Mouse (Mus musculus) embryonic facial prominence, embryonic 15.5 days (tissue): ENCODE data around the gene Gm10073. TPM values are rescaled to one million over a fixed set of nuclear protein-coding genes. Genes with fewer than 3 reads are reported as not detected.
"Not testable (repeated sequence)": the region's sequence is repeated elsewhere in the genome, so short reads cannot be mapped to it uniquely, and the experiment has no call there.

Experiments used
- ATAC-seq: fragments of 200-750 bp; cut with Nextera tagmentation; 2 replicates; pipeline ENCODE4 v1.8.0; 2017; ENCODE audit warnings: low read depth, moderate TSS enrichment; ENCODE audit not compliant: insufficient number of reproducible peaks, low FRiP score, low TSS enrichment
- H3K27ac ChIP-seq: fragments of 300-500 bp; sonication (generic); replicated peaks from 2 replicates; pipeline ENCODE4 v1.5.1; 2015; ENCODE audit warnings: mild to moderate bottlenecking, inconsistent platforms
- H3K27me3 ChIP-seq: fragments of 300-500 bp; sonication (generic); 2 replicates; pipeline ENCODE4 v1.6.1; 2015; ENCODE audit warnings: inconsistent platforms
- H3K36me3 ChIP-seq: fragments of 300-500 bp; sonication (generic); 2 replicates; pipeline ENCODE4 v1.6.1; 2015; ENCODE audit warnings: mild to moderate bottlenecking, inconsistent platforms
- H3K4me1 ChIP-seq: fragments of 300-500 bp; sonication (generic); 2 replicates; pipeline ENCODE4 v1.6.1; 2015; ENCODE audit warnings: inconsistent platforms
- H3K4me2 ChIP-seq: fragments of 300-500 bp; sonication (generic); replicated peaks from 2 replicates; pipeline ENCODE4 v1.6.1; 2015; ENCODE audit warnings: mild to moderate bottlenecking, inconsistent platforms
- H3K4me3 ChIP-seq: fragments of 300-500 bp; sonication (generic); replicated peaks from 2 replicates; pipeline ENCODE4 v1.5.1; 2015; ENCODE audit warnings: mild to moderate bottlenecking, inconsistent platforms
- H3K9ac ChIP-seq: fragments of 300-500 bp; sonication (generic); 2 replicates; pipeline ENCODE4 v1.6.1; 2015; ENCODE audit warnings: inconsistent platforms
- H3K9me3 ChIP-seq: fragments of 300-500 bp; sonication (generic); replicated peaks from 2 replicates; pipeline ENCODE4 v1.6.1; 2016; ENCODE audit warnings: inconsistent platforms
- WGBS: fragments of 180-500 bp; shearing (Covaris S2); methylation state at CpG from one replicate; pipeline ENCODE4 v1.1.7; 2015; 5-methylcytosine and 5-hydroxymethylcytosine counted together
- polyA plus RNA-seq: library from polyadenylated mRNA; unstranded; fragments of >200 nt; fragmentation: Nextera tagmentation; extraction: Ambion mirVana; gene quantifications from 2 replicates; pipeline ENCODE4 v1.2.1, GENCODE M21; 2015

Gene Gm10073
- polyA plus RNA-seq, 1 experiment from 2014 or later: 11.1 TPM

GRCm38 (mm10) chr8:106610958-106611640, 37.8 kb upstream of the Gm10073 start:
- no peak for ATAC-seq
- H3K27ac ChIP-seq: peak overlapping the region; percentile 44; the same call in 1 of the 2 replicates
- no peak overlapping the region for H3K4me3 ChIP-seq
- no peak overlapping the region for H3K4me2 ChIP-seq
- no peak overlapping the region for H3K9ac ChIP-seq
- peaks cover 8% of the 10 kb centered on the region for H3K27me3 ChIP-seq
- H3K9me3 ChIP-seq: no peaks in the 10 kb centered on the region
- peaks cover 19% of the 10 kb centered on the region for H3K4me1 ChIP-seq
- WGBS: 55% methylated on average over 9 of the region's 9 CpGs
- H3K36me3 ChIP-seq: no peaks in the 10 kb centered on the region

GRCm38 (mm10) chr8:106609076-106609903, 36.0 kb upstream of the Gm10073 start:
- H3K27me3 ChIP-seq: peaks cover 24% of the 10 kb centered on the region
- no peaks in the 10 kb centered on the region for H3K36me3 ChIP-seq
- no peak for ATAC-seq
- no peak overlapping the region for H3K9ac ChIP-seq
- H3K4me1 ChIP-seq: peaks cover 12% of the 10 kb centered on the region
- H3K4me3 ChIP-seq: no peak overlapping the region
- 64% methylated on average over 7 of the region's 7 CpGs for WGBS
- H3K9me3 ChIP-seq: no peaks in the 10 kb centered on the region
- H3K27ac ChIP-seq: no peak overlapping the region
- no peak overlapping the region for H3K4me2 ChIP-seq

GRCm38 (mm10) chr8:106608425-106608824, 35.2 kb upstream of the Gm10073 start:
- H3K9me3 ChIP-seq: no peaks in the 10 kb centered on the region
- H3K4me2 ChIP-seq: no peak overlapping the region
- H3K27ac ChIP-seq: peak overlapping the region; percentile 17; the same call in 1 of the 2 replicates
- WGBS: 43% methylated on average over 3 of the region's 3 CpGs
- ATAC-seq: no peak
- no peak overlapping the region for H3K4me3 ChIP-seq
- no peaks in the 10 kb centered on the region for H3K36me3 ChIP-seq
- H3K9ac ChIP-seq: no peak overlapping the region
- H3K27me3 ChIP-seq: peaks cover 32% of the 10 kb centered on the region
- peaks cover 20% of the 10 kb centered on the region for H3K4me1 ChIP-seq

- Histone ChIP-seq H3K4me1 (peaks cover 26% of the 10 kb centered on the region), H3K27me3 (peaks cover 37% of the 10 kb centered on the region)
- not testable (repeated sequence) for H3K36me3 ChIP-seq, ATAC-seq, H3K27ac ChIP-seq, H3K4me2 ChIP-seq, H3K9me3 ChIP-seq, H3K4me3 ChIP-seq, H3K9ac ChIP-seq
- 90% methylated on average over 4 of the region's 4 CpGs for WGBS
Measured at GRCm38 (mm10) chr8:106607783-106608182, 34.5 kb upstream of the Gm10073 start.

- Histone ChIP-seq H3K36me3 (no peaks in the 10 kb centered on the region), H3K4me3 (no peak overlapping the region), H3K4me1 (peaks cover 25% of the 10 kb centered on the region), H3K27me3 (peaks cover 48% of the 10 kb centered on the region), H3K27ac (no peak overlapping the region), H3K9ac (no peak overlapping the region), H3K4me2 (no peak overlapping the region), H3K9me3 (no peaks in the 10 kb centered on the region)
- 34% methylated on average over 15 of the region's 15 CpGs for WGBS
- ATAC-seq: no peak
Measured at GRCm38 (mm10) chr8:106606601-106607145, 33.4 kb upstream of the Gm10073 start.

GRCm38 (mm10) chr8:106606121-106606520, 32.9 kb upstream of the Gm10073 start:
- Histone ChIP-seq H3K36me3 (no peaks in the 10 kb centered on the region), H3K9me3 (no peaks in the 10 kb centered on the region), H3K4me2 (no peak overlapping the region), H3K9ac (no peak overlapping the region), H3K4me3 (no peak overlapping the region), H3K27me3 (peaks cover 48% of the 10 kb centered on the region), H3K27ac (no peak overlapping the region), H3K4me1 (peaks cover 23% of the 10 kb centered on the region)
- ATAC-seq: no peak
- 47% methylated on average over 4 of the region's 4 CpGs for WGBS

GRCm38 (mm10) chr8:106605657-106606056, 32.4 kb upstream of the Gm10073 start:
- no peak overlapping the region for H3K9ac ChIP-seq
- no peaks in the 10 kb centered on the region for H3K9me3 ChIP-seq
- H3K36me3 ChIP-seq: no peaks in the 10 kb centered on the region
- 60% methylated on average over 7 of the region's 7 CpGs for WGBS
- peaks cover 23% of the 10 kb centered on the region for H3K4me1 ChIP-seq
- peak overlapping the region; percentile 15; the same call in 1 of the 2 replicates for H3K4me2 ChIP-seq
- no peak for ATAC-seq
- no peak overlapping the region for H3K4me3 ChIP-seq
- H3K27ac ChIP-seq: no peak overlapping the region
- H3K27me3 ChIP-seq: peaks cover 48% of the 10 kb centered on the region

- Histone ChIP-seq H3K4me1 (peaks cover 23% of the 10 kb centered on the region), H3K9me3 (no peaks in the 10 kb centered on the region), H3K27ac (0 out of 2 replicates have a peak overlapping the region, but pooled peaks have one; percentile 48), H3K36me3 (no peaks in the 10 kb centered on the region), H3K4me3 (peak overlapping the region; percentile 50), H3K27me3 (peaks cover 48% of the 10 kb centered on the region), H3K9ac (peak overlapping the region; percentile 40; the same call in 1 of the 2 replicates), H3K4me2 (peak overlapping the region; percentile 85)
- no peak for ATAC-seq
- WGBS: 2% methylated on average over 18 of the region's 19 CpGs
Measured at GRCm38 (mm10) chr8:106603933-106604332, 30.7 kb upstream of the Gm10073 start.

GRCm38 (mm10) chr8:106603131-106603819, 30.0 kb upstream of the Gm10073 start, which contains the start of gene Cdh1:
Cdh1 (plus strand) TSS chr8:106603351.
- under 1% methylated on average over 53 of the region's 53 CpGs for WGBS
- H3K4me3 ChIP-seq: peak within 1 kb of the TSS; percentile 50
- H3K4me2 ChIP-seq: peak within 1 kb of the TSS; percentile 85
- H3K9me3 ChIP-seq: no peaks in the 10 kb centered on the region
- H3K36me3 ChIP-seq: no peaks in the 10 kb centered on the region
- H3K27ac ChIP-seq: peak within 1 kb of the TSS; percentile 48
- peaks cover 48% of the 10 kb centered on the region for H3K27me3 ChIP-seq
- peaks cover 22% of the 10 kb centered on the region for H3K4me1 ChIP-seq
- peak within 1 kb of the TSS; percentile 40 for H3K9ac ChIP-seq
- peak; percentile 84 for ATAC-seq

- ATAC-seq: no peak
- Histone ChIP-seq H3K36me3 (no peaks in the 10 kb centered on the region), H3K4me1 (peaks cover 16% of the 10 kb centered on the region), H3K9ac (no peak overlapping the region), H3K4me3 (no peak overlapping the region), H3K4me2 (no peak overlapping the region), H3K27me3 (peaks cover 26% of the 10 kb centered on the region), H3K27ac (no peak overlapping the region), H3K9me3 (no peaks in the 10 kb centered on the region)
- WGBS: 51% methylated on average over 7 of the region's 7 CpGs
Measured at GRCm38 (mm10) chr8:106599265-106599979, 26.2 kb upstream of the Gm10073 start.
